Mouse (Mus musculus) ES-E14 (cell line): ENCODE measurements around the gene Ndc1. TPM values are rescaled to one million over a fixed set of nuclear protein-coding genes. Genes with fewer than 3 reads are reported as not detected.
A peak's percentile ranks its signal among the peaks of the same experiment; 100 is the strongest.
"Not testable (repeated sequence)": the region's sequence is repeated elsewhere in the genome, so short reads cannot be mapped to it uniquely, and the experiment has no call there.

ENCODE experiments used
- DNase-seq: peaks from one replicate; pipeline ENCODE4 v3.0.0-alpha.2; 2013; ENCODE audit warnings: low read depth, low spot score
- H3K27ac ChIP-seq: 2 replicates; pipeline ENCODE4 v1.5.1; 2012; ENCODE audit warnings: low read depth, mild to moderate bottlenecking, low read length, moderate library complexity, mixed read lengths; ENCODE audit not compliant: poor library complexity, insufficient read depth, severe bottlenecking
- H3K36me3 ChIP-seq: 2 replicates; pipeline ENCODE4 v1.6.1; 2012; ENCODE audit warnings: mild to moderate bottlenecking, low read length, moderate library complexity, mixed read lengths; ENCODE audit not compliant: control insufficient read depth, poor library complexity, insufficient read depth, severe bottlenecking
- H3K4me1 ChIP-seq, 2 experiments: fragments of 150-350 bp in 1 of 2; sonication (generic) in 1 of 2; 2 replicates each; pipeline ENCODE4 v1.6.1; 2012; ENCODE audit warnings: low read length in 2 of 2, mild to moderate bottlenecking in 1 of 2, mixed read lengths in 1 of 2; ENCODE audit not compliant: control insufficient read depth in 2 of 2, insufficient read depth in 2 of 2, poor library complexity in 1 of 2
- H3K4me3 ChIP-seq, 2 experiments: fragments of 150-350 bp in 1 of 2; sonication (generic) in 1 of 2; 2 replicates each; pipeline ENCODE4 v1.5.1; 2012; ENCODE audit warnings: low read length in 2 of 2, low read depth in 1 of 2, mild to moderate bottlenecking in 1 of 2, mixed read lengths in 1 of 2; ENCODE audit not compliant: insufficient read depth in 1 of 2, poor library complexity in 1 of 2, severe bottlenecking in 1 of 2
- H3K9ac ChIP-seq: 2 replicates; pipeline ENCODE4 v1.6.1; 2012; ENCODE audit warnings: low read depth, mild to moderate bottlenecking, low read length, mixed read lengths; ENCODE audit not compliant: poor library complexity, insufficient read depth, severe bottlenecking
- H3K9me3 ChIP-seq: fragments of 150-350 bp; sonication (generic); 2 replicates; pipeline ENCODE4 v1.6.1; 2012; ENCODE audit warnings: low read depth, mild to moderate bottlenecking, low read length; ENCODE audit not compliant: control insufficient read depth, insufficient read depth
- CHD2 ChIP-seq: IDR thresholded peaks from 2 replicates; pipeline ENCODE4 v1.6.1; 2014; ENCODE audit warnings: mild to moderate bottlenecking, low read depth, low read length, inconsistent platforms
- HCFC1 ChIP-seq: IDR thresholded peaks from 2 replicates; pipeline ENCODE4 v1.6.1; 2012; ENCODE audit warnings: low read length, inconsistent platforms, borderline replicate concordance; ENCODE audit not compliant: insufficient read depth
- MAFK ChIP-seq: IDR thresholded peaks from 2 replicates; pipeline ENCODE4 v1.6.1; 2014; ENCODE audit warnings: mild to moderate bottlenecking, low read depth, low read length, inconsistent platforms; ENCODE audit not compliant: insufficient read depth
- ZC3H11A ChIP-seq: IDR thresholded peaks from 2 replicates; pipeline ENCODE4 v1.6.1; 2012; ENCODE audit warnings: low read depth, mild to moderate bottlenecking, inconsistent platforms, low read length, borderline replicate concordance
- ZNF384 ChIP-seq: IDR thresholded peaks from 2 replicates; pipeline ENCODE4 v1.6.1; 2012; ENCODE audit warnings: low read depth, low read length, inconsistent platforms
- in situ Hi-C, 2 experiments: fragments of 600-800 bp; cut with MboI; formaldehyde crosslinking; loops; one replicate each; pipeline ENCODE4 v1.15.1; 2025; ENCODE audit warnings: low sequenced_read_pairs in 2 of 2, inconsistent platforms in 1 of 2; ENCODE audit not compliant: unreplicated experiment in 2 of 2
- total RNA-seq: library from RNA; depleted of rRNA; stranded (reverse); fragments of 300-350 nt; gene quantifications from 2 replicates; pipeline ENCODE4 v1.2.3, GENCODE M21; 2012

The Ndc1 gene
- total RNA-seq, 1 experiment, result 102 TPM

GRCm38 (mm10) chr4:107360457-107361145 lies 7.0 kb upstream of the Ndc1 start:
- Histone ChIP-seq H3K36me3 (no peaks in the 10 kb centered on the region), H3K4me1 (peaks cover 6 to 10% of the 10 kb centered on the region in 2 experiments; a peak in 3 of 4 replicates), H3K9me3 (no peaks in the 10 kb centered on the region), H3K4me3 (no peak overlapping the region), H3K27ac (no peak overlapping the region), H3K9ac (no peak overlapping the region)
- no peak for TF ChIP-seq MAFK
- TF ChIP-seq ZNF384, result no peak
- TF ChIP-seq CHD2, result no peak
- no peak for TF ChIP-seq ZC3H11A
- TF ChIP-seq HCFC1, result no peak
- no peak for DNase-seq
- in situ Hi-C loops, result loop anchor here in 1 of 2 experiments (25.0 kb wide), 1 partner anchor 548 kb away; the partner anchor contains the start of gene Acot11

DNA sequence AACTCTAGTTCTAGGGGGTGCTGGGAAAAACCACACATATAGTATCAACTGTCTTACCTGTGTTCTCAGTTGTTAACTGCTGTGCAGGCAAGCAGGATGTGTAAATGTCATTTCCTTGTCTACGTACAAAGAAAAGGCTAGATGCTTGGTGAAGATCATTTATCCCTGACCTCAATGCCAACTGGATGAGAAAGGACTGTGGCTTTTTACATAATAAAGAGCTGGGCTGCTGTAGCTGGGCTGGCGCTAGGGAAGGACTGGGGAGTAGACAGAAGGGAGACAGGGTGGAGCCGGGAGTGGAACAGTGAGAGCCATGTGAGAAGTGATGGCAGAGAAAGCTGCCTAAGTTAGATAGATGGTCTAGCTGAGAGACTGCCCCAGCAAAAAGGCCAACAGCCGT lies 4.8 kb upstream of the Ndc1 start:
- peak; percentile 39 for DNase-seq
- Histone ChIP-seq H3K27ac (peak overlapping the region; percentile 53; the same call in 1 of the 2 replicates), H3K4me1 (peaks cover 8 to 12% of the 10 kb centered on the region in 2 experiments; a peak in 3 of 4 replicates), H3K4me3 (no peak overlapping the region), H3K36me3 (no peaks in the 10 kb centered on the region), H3K9ac (no peak overlapping the region; the same call in 1 of the 2 replicates), H3K9me3 (no peaks in the 10 kb centered on the region)
- TF ChIP-seq ZNF384 (no peak), MAFK (no peak), HCFC1 (no peak), CHD2 (no peak), ZC3H11A (no peak)
- in situ Hi-C loops, result loop anchor here in 1 of 2 experiments (25.0 kb wide), 1 partner anchor 550 kb away; the partner anchor contains the start of gene Acot11

- in situ Hi-C loops, result loop anchor here in 1 of 2 experiments (25.0 kb wide), 1 partner anchor 551 kb away; the partner anchor contains the start of gene Acot11
- Histone ChIP-seq H3K9me3 (no peaks in the 10 kb centered on the region), H3K27ac (no peak overlapping the region; the same call in 1 of the 2 replicates), H3K36me3 (no peaks in the 10 kb centered on the region), H3K4me1 (peaks cover 8 to 12% of the 10 kb centered on the region in 2 experiments; a peak in 3 of 4 replicates), H3K9ac (no peak overlapping the region), H3K4me3 (no peak overlapping the region)
- TF ChIP-seq CHD2 (no peak), MAFK (no peak), HCFC1 (no peak), ZC3H11A (no peak), ZNF384 (no peak)
- DNase-seq, result peak; percentile 19
Measured at GRCm38 (mm10) chr4:107363573-107363972, 4.0 kb upstream of the Ndc1 start.

DNA sequence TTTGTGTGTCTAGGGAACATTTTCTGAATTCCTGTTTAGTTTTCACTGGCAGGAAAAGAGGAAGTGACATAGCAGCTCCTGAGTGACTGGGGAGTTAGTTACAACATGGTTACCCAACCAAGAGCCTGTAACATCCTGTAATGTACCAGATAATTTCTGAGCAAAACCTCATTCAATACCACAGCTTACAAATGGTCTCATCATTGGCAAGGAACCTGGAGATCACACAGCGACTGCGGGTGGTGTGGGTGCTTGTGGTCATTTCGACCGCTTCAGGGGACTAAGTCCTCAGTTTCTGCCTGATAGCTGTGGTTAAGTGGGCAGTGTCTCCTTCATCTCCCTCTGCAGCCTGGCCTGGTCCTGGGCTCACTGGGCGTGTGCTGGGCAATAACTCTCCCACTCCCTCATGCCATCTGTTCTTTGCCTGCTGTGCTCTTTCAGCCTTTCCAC lies 3.4 kb upstream of the Ndc1 start:
- Histone ChIP-seq H3K4me1 (peaks cover 8 to 12% of the 10 kb centered on the region in 2 experiments; a peak in 3 of 4 replicates), H3K9ac (no peak overlapping the region), H3K27ac (no peak overlapping the region), H3K4me3 (no peak overlapping the region), H3K9me3 (no peaks in the 10 kb centered on the region), H3K36me3 (no peaks in the 10 kb centered on the region)
- in situ Hi-C loops, result loop anchor here in 1 of 2 experiments (25.0 kb wide), 1 partner anchor 552 kb away; the partner anchor contains the start of gene Acot11
- no peak for TF ChIP-seq ZNF384
- TF ChIP-seq CHD2, result no peak
- no peak for TF ChIP-seq MAFK
- no peak for TF ChIP-seq ZC3H11A
- no peak for TF ChIP-seq HCFC1
- DNase-seq, result no peak

DNA sequence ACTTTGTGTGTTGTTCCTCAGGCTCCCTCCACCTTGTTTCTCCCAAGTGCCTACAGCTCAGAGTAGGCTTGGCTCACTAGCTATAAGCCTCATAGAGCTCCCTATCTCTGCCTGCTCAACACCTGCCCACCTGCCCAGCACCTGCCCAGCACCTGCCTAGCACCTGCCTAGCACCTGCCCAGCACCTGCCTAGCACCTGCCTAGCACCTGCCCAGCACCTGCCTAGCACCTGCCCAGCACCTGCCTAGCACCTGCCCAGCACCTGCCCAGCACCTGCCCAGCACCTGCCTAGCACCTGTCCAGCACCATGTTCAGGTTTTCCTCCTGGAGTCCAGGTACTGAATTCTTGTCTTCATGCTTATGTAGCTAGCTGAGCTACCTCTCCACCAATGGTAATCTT lies 1.2 kb upstream of the Ndc1 start:
- H3K4me1 ChIP-seq, result peaks cover 8 to 12% of the 10 kb centered on the region in 2 experiments; a peak in 3 of 4 replicates
- not testable (repeated sequence) for H3K9me3 ChIP-seq, H3K27ac ChIP-seq, H3K36me3 ChIP-seq, DNase-seq, H3K4me3 ChIP-seq, H3K9ac ChIP-seq
- in situ Hi-C loops, result loop anchor here in 1 of 2 experiments (25.0 kb wide), 1 partner anchor 554 kb away; the partner anchor contains the start of gene Acot11
